Mouse (Mus musculus) forebrain, embryonic 16.5 days (tissue): Measurements from ENCODE around the gene Sgca. TPM values are rescaled to one million over a fixed set of nuclear protein-coding genes. Genes with fewer than 3 reads are reported as not detected.

Experiments used
- ATAC-seq: fragments of 200-750 bp; cut with Nextera tagmentation; 2 replicates; pipeline ENCODE4 v1.8.0; 2017; ENCODE audit warnings: mild to moderate bottlenecking, moderate library complexity
- H3K27ac ChIP-seq: fragments of 300-500 bp; sonication (generic); 2 replicates; pipeline ENCODE4 v1.5.1; 2014; ENCODE audit warnings: low read length, control low read depth
- H3K27me3 ChIP-seq: fragments of 300-500 bp; sonication (generic); replicated peaks from 2 replicates; pipeline ENCODE4 v1.6.1; 2014; ENCODE audit warnings: low read length; ENCODE audit not compliant: control insufficient read depth, insufficient read depth
- H3K36me3 ChIP-seq: fragments of 300-500 bp; sonication (generic); 2 replicates; pipeline ENCODE4 v1.6.1; 2014; ENCODE audit not compliant: control insufficient read depth, insufficient read depth
- H3K4me1 ChIP-seq: fragments of 300-500 bp; sonication (generic); replicated peaks from 2 replicates; pipeline ENCODE4 v1.6.1; 2014; ENCODE audit warnings: low read length; ENCODE audit not compliant: control insufficient read depth, insufficient read depth
- H3K4me2 ChIP-seq: fragments of 300-500 bp; sonication (generic); 2 replicates; pipeline ENCODE4 v1.6.1; 2014; ENCODE audit warnings: mild to moderate bottlenecking, low read length, control low read depth
- H3K4me3 ChIP-seq: fragments of 300-500 bp; sonication (generic); replicated peaks from 2 replicates; pipeline ENCODE4 v1.5.1; 2014; ENCODE audit warnings: mild to moderate bottlenecking, low read length, control low read depth
- H3K9ac ChIP-seq: fragments of 300-500 bp; sonication (generic); replicated peaks from 2 replicates; pipeline ENCODE4 v1.6.1; 2014; ENCODE audit warnings: low read depth, low read length, control low read depth
- H3K9me3 ChIP-seq: fragments of 300-500 bp; sonication (generic); 2 replicates; pipeline ENCODE4 v1.6.1; 2016; ENCODE audit warnings: low read length; ENCODE audit not compliant: control insufficient read depth
- WGBS: fragments of 180-500 bp; shearing (Covaris S2); extraction: QIAGEN DNeasy Blood & Tissue Kit; methylation state at CpG from one replicate; pipeline ENCODE4 v1.1.7; 2014; 5-methylcytosine and 5-hydroxymethylcytosine counted together
- polyA plus RNA-seq: library from polyadenylated mRNA; unstranded; fragments of >200 nt; fragmentation: Nextera tagmentation; extraction: Ambion mirVana; gene quantifications from 2 replicates; pipeline ENCODE4 v1.2.1, GENCODE M21; 2015

Sgca gene
- 0.19 and 0.58 TPM in 2 replicates for polyA plus RNA-seq

- Histone ChIP-seq H3K9me3 (no peaks in the 10 kb centered on the region), H3K9ac (no peak within 1 kb of the TSS), H3K27ac (no peak within 1 kb of the TSS), H3K4me1 (peaks cover 25% of the 10 kb centered on the region), H3K27me3 (no peaks in the 10 kb centered on the region), H3K36me3 (no peaks in the 10 kb centered on the region), H3K4me3 (no peak within 1 kb of the TSS), H3K4me2 (no peak within 1 kb of the TSS)
- no peak for ATAC-seq
- WGBS: 77% methylated on average over 5 of the region's 5 CpGs
These were observed at the start of gene Sgca for GRCm38 (mm10) chr11:94976199-94976598. Gene Sgca, minus strand, starts transcription at chr11:94976327.

GRCm38 (mm10) chr11:95025227-95026012 lies 49.3 kb upstream of the Sgca start:
- Histone ChIP-seq H3K4me2 (no peak overlapping the region), H3K36me3 (peaks cover 29% of the 10 kb centered on the region), H3K9me3 (no peaks in the 10 kb centered on the region), H3K27ac (no peak overlapping the region), H3K9ac (no peak overlapping the region), H3K27me3 (no peaks in the 10 kb centered on the region), H3K4me3 (no peak overlapping the region), H3K4me1 (peaks cover 16% of the 10 kb centered on the region)
- WGBS: 89% methylated on average over 11 of the region's 11 CpGs
- ATAC-seq: no peak

GRCm38 (mm10) chr11:95024439-95025184 lies 48.5 kb upstream of the Sgca start:
- no peaks in the 10 kb centered on the region for H3K9me3 ChIP-seq
- no peak overlapping the region for H3K4me3 ChIP-seq
- H3K9ac ChIP-seq: no peak overlapping the region
- WGBS: 41% methylated on average over 29 of the region's 29 CpGs
- no peak overlapping the region for H3K4me2 ChIP-seq
- peaks cover 35% of the 10 kb centered on the region for H3K36me3 ChIP-seq
- peak; percentile 27; the same call in 1 of the 2 replicates for ATAC-seq
- no peaks in the 10 kb centered on the region for H3K27me3 ChIP-seq
- H3K4me1 ChIP-seq: peaks cover 16% of the 10 kb centered on the region
- H3K27ac ChIP-seq: peak overlapping the region; percentile 61

- WGBS: 97% methylated on average over 9 of the region's 9 CpGs
- Histone ChIP-seq H3K4me1 (peaks cover 15% of the 10 kb centered on the region), H3K4me3 (no peak overlapping the region), H3K27me3 (no peaks in the 10 kb centered on the region), H3K27ac (no peak overlapping the region), H3K9me3 (no peaks in the 10 kb centered on the region), H3K36me3 (peaks cover 41% of the 10 kb centered on the region), H3K9ac (no peak overlapping the region), H3K4me2 (no peak overlapping the region)
- no peak for ATAC-seq
These were observed 47.4 kb upstream of the Sgca start for GRCm38 (mm10) chr11:95023481-95023880.

GRCm38 (mm10) chr11:95022237-95022992 lies 46.3 kb upstream of the Sgca start:
- no peak overlapping the region for H3K9ac ChIP-seq
- H3K27ac ChIP-seq: no peak overlapping the region
- peaks cover 41% of the 10 kb centered on the region for H3K36me3 ChIP-seq
- H3K9me3 ChIP-seq: no peaks in the 10 kb centered on the region
- H3K27me3 ChIP-seq: no peaks in the 10 kb centered on the region
- peaks cover 9% of the 10 kb centered on the region for H3K4me1 ChIP-seq
- ATAC-seq: no peak
- no peak overlapping the region for H3K4me3 ChIP-seq
- no peak overlapping the region for H3K4me2 ChIP-seq
- WGBS: 83% methylated on average over 10 of the region's 10 CpGs

- no peak for ATAC-seq
- Histone ChIP-seq H3K36me3 (peaks cover 15% of the 10 kb centered on the region; the same call in 1 of the 2 replicates), H3K4me2 (no peak overlapping the region), H3K9ac (no peak overlapping the region), H3K4me3 (no peak overlapping the region), H3K27ac (no peak overlapping the region), H3K4me1 (peaks cover 31% of the 10 kb centered on the region), H3K27me3 (no peaks in the 10 kb centered on the region), H3K9me3 (no peaks in the 10 kb centered on the region)
- WGBS: 73% methylated on average over 3 of the region's 3 CpGs
These were observed 39.4 kb upstream of the Sgca start for GRCm38 (mm10) chr11:95015484-95015883.

GRCm38 (mm10) chr11:95012487-95012886 lies 36.4 kb upstream of the Sgca start:
- H3K27me3 ChIP-seq: no peaks in the 10 kb centered on the region
- H3K9ac ChIP-seq: peak overlapping the region; percentile 14; the same call in 1 of the 2 replicates
- peak overlapping the region; percentile 81 for H3K4me2 ChIP-seq
- no peaks in the 10 kb centered on the region for H3K9me3 ChIP-seq
- H3K4me3 ChIP-seq: peak overlapping the region; percentile 97
- peaks cover 45% of the 10 kb centered on the region for H3K4me1 ChIP-seq
- H3K36me3 ChIP-seq: 0 out of 2 replicates have a peak, but pooled peaks cover 3% of the 10 kb centered on the region
- ATAC-seq: no peak
- H3K27ac ChIP-seq: no peak overlapping the region
- WGBS: 32% methylated on average over 3 of the region's 3 CpGs

GRCm38 (mm10) chr11:95012075-95012474 lies 35.9 kb upstream of the Sgca start:
- Histone ChIP-seq H3K4me3 (peak overlapping the region; percentile 97), H3K9ac (peak overlapping the region; percentile 99; the same call in 1 of the 2 replicates), H3K4me2 (peak overlapping the region; percentile 81), H3K27me3 (no peaks in the 10 kb centered on the region), H3K27ac (no peak overlapping the region), H3K36me3 (0 out of 2 replicates have a peak, but pooled peaks cover 3% of the 10 kb centered on the region), H3K9me3 (no peaks in the 10 kb centered on the region), H3K4me1 (peaks cover 44% of the 10 kb centered on the region)
- 45% methylated on average over 3 of the region's 3 CpGs for WGBS
- ATAC-seq: no peak
